Mouse (Mus musculus) CH12.LX (cell line): ENCODE results near the gene Elp4. TPM values are rescaled to one million over a fixed set of nuclear protein-coding genes. Genes with fewer than 3 reads are reported as not detected.

Experiments
- DNase-seq: peaks from one replicate; pipeline ENCODE4 v3.0.0-alpha.2; 2013; ENCODE audit errors: extremely low read depth
- H3K27ac ChIP-seq: 2 replicates; pipeline ENCODE4 v1.5.1; 2012; ENCODE audit warnings: low read depth, mild to moderate bottlenecking, control low read depth, moderate library complexity; ENCODE audit not compliant: insufficient read depth
- H3K27me3 ChIP-seq: replicated peaks from 2 replicates; pipeline ENCODE3; 2012; ENCODE audit warnings: inconsistent platforms
- H3K36me3 ChIP-seq, 2 experiments: replicated peaks in 1 of 2; 2 replicates each; pipeline versions ENCODE3 to v1.6.1; 2012; ENCODE audit warnings: inconsistent platforms in 1 of 2, low read length in 1 of 2, mild to moderate bottlenecking in 1 of 2, mixed read lengths in 1 of 2, moderate library complexity in 1 of 2; ENCODE audit not compliant: control insufficient read depth in 1 of 2, insufficient read depth in 1 of 2
- H3K4me1 ChIP-seq, 2 experiments: 2 replicates each; pipeline ENCODE4 v1.6.1; 2012; ENCODE audit warnings: inconsistent platforms in 1 of 2, moderate library complexity in 1 of 2; ENCODE audit not compliant: insufficient read depth in 2 of 2, control insufficient read depth in 1 of 2
- H3K4me2 ChIP-seq: 2 replicates; pipeline ENCODE4 v1.6.1; 2012; ENCODE audit warnings: low read depth, mild to moderate bottlenecking, control low read depth; ENCODE audit not compliant: poor library complexity, insufficient read depth, severe bottlenecking
- H3K4me3 ChIP-seq, 3 experiments: fragments of 150-350 bp in 1 of 3; sonication (generic) in 1 of 3; replicated peaks in 1 of 3; 2 replicates each; pipeline versions ENCODE3 to v1.5.1; 2011 to 2012; ENCODE audit warnings: low read depth in 2 of 3, low read length in 2 of 3, mild to moderate bottlenecking in 2 of 3, moderate library complexity in 2 of 3, control low read depth in 1 of 3, improper control_type of control experiment in 1 of 3, inconsistent platforms in 1 of 3, mixed read lengths in 1 of 3; ENCODE audit not compliant: poor library complexity in 1 of 3
- H3K79me2 ChIP-seq: replicated peaks from 2 replicates; pipeline ENCODE4 v1.6.1; 2012; ENCODE audit warnings: mild to moderate bottlenecking, moderate library complexity; ENCODE audit not compliant: control insufficient read depth, poor library complexity, insufficient read depth, severe bottlenecking; ENCODE audit errors: extremely low read depth
- H3K9ac ChIP-seq: 2 replicates; pipeline ENCODE4 v1.6.1; 2012; ENCODE audit warnings: low read depth, mild to moderate bottlenecking, control low read depth, moderate library complexity; ENCODE audit not compliant: insufficient read depth
- H3K9me3 ChIP-seq: replicated peaks from 2 replicates; pipeline ENCODE3; 2012; ENCODE audit warnings: low read length, inconsistent platforms, mixed read lengths
- CHD1 ChIP-seq: IDR thresholded peaks from 2 replicates; pipeline ENCODE4 v1.6.1; 2012; ENCODE audit warnings: low read depth, low read length, improper control_type of control experiment, inconsistent platforms
- CHD2 ChIP-seq: IDR thresholded peaks from 2 replicates; pipeline ENCODE4 v1.6.1; 2011; ENCODE audit warnings: low read length, improper control_type of control experiment
- E2F4 ChIP-seq: IDR thresholded peaks from 2 replicates; pipeline ENCODE4 v1.6.1; 2011; ENCODE audit warnings: low read depth, low read length, improper control_type of control experiment; ENCODE audit not compliant: insufficient replicate concordance
- ELF1 ChIP-seq: IDR thresholded peaks from 2 replicates; pipeline ENCODE4 v1.6.1; 2014; ENCODE audit warnings: low read depth, mild to moderate bottlenecking, inconsistent platforms, low read length, improper control_type of control experiment
- EP300 ChIP-seq: IDR thresholded peaks from 2 replicates; pipeline ENCODE4 v1.6.1; 2011; ENCODE audit warnings: low read length, improper control_type of control experiment
- ETS1 ChIP-seq: conservative IDR thresholded peaks from 2 replicates; pipeline ENCODE4 v1.6.1; 2012; ENCODE audit warnings: low read depth, mild to moderate bottlenecking, inconsistent platforms, low read length, improper control_type of control experiment, moderate library complexity
- JUN ChIP-seq: IDR thresholded peaks from 2 replicates; pipeline ENCODE4 v1.6.1; 2011; ENCODE audit warnings: low read depth, mild to moderate bottlenecking, low read length, improper control_type of control experiment, moderate library complexity; ENCODE audit not compliant: insufficient read depth
- KAT2A ChIP-seq: IDR thresholded peaks from 2 replicates; pipeline ENCODE4 v1.6.1; 2012; ENCODE audit warnings: low read length, improper control_type of control experiment, inconsistent platforms; ENCODE audit not compliant: insufficient replicate concordance
- MAFK ChIP-seq: IDR thresholded peaks from 2 replicates; pipeline ENCODE4 v1.6.1; 2011; ENCODE audit warnings: low read length, improper control_type of control experiment; ENCODE audit not compliant: insufficient replicate concordance
- MXI1 ChIP-seq: IDR thresholded peaks from 2 replicates; pipeline ENCODE4 v1.6.1; 2011; ENCODE audit warnings: mild to moderate bottlenecking, low read depth, low read length, improper control_type of control experiment
- NELFE ChIP-seq: IDR thresholded peaks from 2 replicates; pipeline ENCODE4 v1.6.1; 2011; ENCODE audit warnings: low read depth, low read length, improper control_type of control experiment
- POLR2A ChIP-seq: IDR thresholded peaks from 2 replicates; pipeline ENCODE4 v1.6.1; 2011; ENCODE audit warnings: low read depth, mild to moderate bottlenecking, improper control_type of control experiment, low read length
- RAD21 ChIP-seq: IDR thresholded peaks from 2 replicates; pipeline ENCODE4 v1.6.1; 2011; ENCODE audit warnings: low read depth, mild to moderate bottlenecking, low read length, improper control_type of control experiment, moderate library complexity
- RCOR1 ChIP-seq: conservative IDR thresholded peaks from 2 replicates; pipeline ENCODE4 v1.6.1; 2012; ENCODE audit warnings: low read depth, mild to moderate bottlenecking, inconsistent platforms, low read length, improper control_type of control experiment
- SMC3 ChIP-seq: IDR thresholded peaks from 2 replicates; pipeline ENCODE4 v1.6.1; 2011; ENCODE audit warnings: low read depth, low read length, improper control_type of control experiment
- TBP ChIP-seq: conservative IDR thresholded peaks from 2 replicates; pipeline ENCODE4 v1.6.1; 2011; ENCODE audit warnings: low read depth, low read length, improper control_type of control experiment
- USF2 ChIP-seq: conservative IDR thresholded peaks from 2 replicates; pipeline ENCODE4 v1.6.1; 2011; ENCODE audit warnings: low read depth, low read length, improper control_type of control experiment
- ZC3H11A ChIP-seq: IDR thresholded peaks from 2 replicates; pipeline ENCODE4 v1.6.1; 2012; ENCODE audit warnings: low read depth, mild to moderate bottlenecking, inconsistent platforms, low read length, improper control_type of control experiment
- ZMIZ1 ChIP-seq: IDR thresholded peaks from 2 replicates; pipeline ENCODE4 v1.6.1; 2012; ENCODE audit warnings: low read depth, mild to moderate bottlenecking, inconsistent platforms, low read length, improper control_type of control experiment
- ZNF384 ChIP-seq: IDR thresholded peaks from 2 replicates; pipeline ENCODE4 v1.6.1; 2012; ENCODE audit warnings: low read depth, low read length, improper control_type of control experiment, inconsistent platforms
- dilution Hi-C: fragments of 300-500 bp; cut with MboI; formaldehyde crosslinking; loops from 2 replicates; pipeline ENCODE4 v1.14.3; 2020; ENCODE audit warnings: low sequenced_read_pairs; ENCODE audit not compliant: extremely low pct_unique_long_range_greater_than_20kb, extremely low pct_ligation_motif_present
- in situ Hi-C: fragments of 300-500 bp; cut with MboI; formaldehyde crosslinking; loops from 3 replicates; pipeline ENCODE4 v1.14.3; 2019; ENCODE audit warnings: low sequenced_read_pairs, low pct_ligation_motif_present, low pct_unique_long_range_greater_than_20kb, mixed read lengths
- polyA plus RNA-seq: library from polyadenylated mRNA; unstranded; fragments of >175 nt; gene quantifications from 2 replicates; pipeline ENCODE4 v1.2.1, GENCODE M21; 2012; ENCODE audit warnings: low read depth; ENCODE audit not compliant: insufficient read length
- total RNA-seq, 2 experiments: library from RNA; depleted of rRNA; stranded (reverse); fragments of 300-350 nt in 1 of 2; fragments of >200 nt in 1 of 2; gene quantifications; 2 replicates each; pipeline ENCODE4 v1.2.3; 2012 to 2014

Gene Elp4
- total and polyA plus RNA-seq, 3 experiments = 11.6 to 31.2 (median 21.3) TPM

GRCm38 (mm10) chr2:105843151-105843550, 61.2 kb downstream of the Elp4 start:
- Histone ChIP-seq H3K4me3 (no peak overlapping the region), H3K27ac (no peak overlapping the region), H3K9me3 (no peaks in the 10 kb centered on the region), H3K9ac (no peak overlapping the region), H3K79me2 (no peaks in the 10 kb centered on the region), H3K4me2 (no peak overlapping the region), H3K36me3 (peaks cover 2 to 6% of the 10 kb centered on the region in 2 experiments), H3K4me1 (no peaks in the 10 kb centered on the region), H3K27me3 (no peaks in the 10 kb centered on the region)
- TF ChIP-seq RAD21 (no peak), EP300 (no peak), TBP (no peak), ETS1 (no peak), JUN (no peak), KAT2A (no peak), POLR2A (no peak), E2F4 (no peak), ZNF384 (no peak), USF2 (no peak), MAFK (no peak), ZMIZ1 (no peak), CHD2 (no peak)
- dilution Hi-C loops = no loop called here
- in situ Hi-C loops = no loop called here
- DNase-seq = no peak

- Histone ChIP-seq H3K27me3 (no peaks in the 10 kb centered on the region), H3K79me2 (no peaks in the 10 kb centered on the region), H3K4me2 (no peak overlapping the region)
- TF ChIP-seq MAFK (no peak), USF2 (no peak), ETS1 (no peak)
- TF ChIP-seq, all 38 proteins: peak for 0
- H3K4me3 ChIP-seq = no peak overlapping the region
- peaks cover 0 to 2% of the 10 kb centered on the region in 2 experiments; a peak in 1 of 4 replicates for H3K4me1 ChIP-seq
- in situ Hi-C loops = no loop called here
- no peak overlapping the region for H3K9ac ChIP-seq
- no peak overlapping the region for H3K27ac ChIP-seq
- H3K9me3 ChIP-seq = no peaks in the 10 kb centered on the region
- peaks cover 0 to 2% of the 10 kb centered on the region in 2 experiments for H3K36me3 ChIP-seq
- DNase-seq = no peak
- dilution Hi-C loops = no loop called here
Observed at GRCm38 (mm10) chr2:105817965-105818364, 86.4 kb downstream of the Elp4 start.

GRCm38 (mm10) chr2:105815170-105815569, 89.2 kb downstream of the Elp4 start:
- Histone ChIP-seq H3K9me3 (no peaks in the 10 kb centered on the region), H3K4me2 (no peak overlapping the region), H3K27me3 (no peaks in the 10 kb centered on the region), H3K36me3 (no peaks in the 10 kb centered on the region), H3K4me3 (no peak overlapping the region), H3K27ac (no peak overlapping the region), H3K9ac (no peak overlapping the region), H3K79me2 (no peaks in the 10 kb centered on the region), H3K4me1 (peaks cover 0 to 2% of the 10 kb centered on the region in 2 experiments; a peak in 1 of 4 replicates)
- no peak for DNase-seq
- in situ Hi-C loops = no loop called here
- TF ChIP-seq JUN = no peak
- no peak for TF ChIP-seq CHD2
- no peak for TF ChIP-seq TBP
- no peak for TF ChIP-seq CHD1
- TF ChIP-seq ZC3H11A = no peak
- TF ChIP-seq KAT2A = no peak
- TF ChIP-seq MAFK = no peak
- no peak for TF ChIP-seq MXI1
- TF ChIP-seq ELF1 = no peak
- TF ChIP-seq SMC3 = no peak
- TF ChIP-seq RCOR1 = no peak
- no peak for TF ChIP-seq ETS1
- no peak for TF ChIP-seq NELFE
- dilution Hi-C loops = no loop called here
